Mouse (Mus musculus) C2C12 (cell line): ENCODE measurements around the gene Exoc3l.

ENCODE experiments used
- CEBPB ChIP-seq: IDR thresholded peaks from one replicate; pipeline ENCODE4 v1.6.1; 2011; ENCODE audit warnings: low read depth, mild to moderate bottlenecking, control low read depth, moderate library complexity
- CTCF ChIP-seq: IDR thresholded peaks from one replicate; pipeline ENCODE4 v1.5.1; 2011; ENCODE audit not compliant: control insufficient read depth, insufficient read depth, insufficient read length
- FOSL1 ChIP-seq: IDR thresholded peaks from one replicate; pipeline ENCODE4 v1.8.0; 2011; ENCODE audit warnings: mild to moderate bottlenecking, low read length; ENCODE audit not compliant: poor library complexity, insufficient read depth, severe bottlenecking
- MAX ChIP-seq: IDR thresholded peaks from one replicate; pipeline ENCODE4 v1.6.1; 2011; ENCODE audit warnings: mild to moderate bottlenecking, control low read depth
- MYOD1 ChIP-seq: IDR thresholded peaks from one replicate; pipeline ENCODE4 v1.6.1; 2011; ENCODE audit warnings: low read depth; ENCODE audit not compliant: control insufficient read depth, insufficient read length
- MYOG ChIP-seq: IDR thresholded peaks from one replicate; pipeline ENCODE4 v1.6.1; 2011; ENCODE audit not compliant: control insufficient read depth, insufficient read length; ENCODE audit errors: extremely low read depth
- USF1 ChIP-seq: IDR thresholded peaks from one replicate; pipeline ENCODE4 v1.6.1; 2011; ENCODE audit warnings: low read depth, mild to moderate bottlenecking, control low read depth, moderate library complexity

DNA sequence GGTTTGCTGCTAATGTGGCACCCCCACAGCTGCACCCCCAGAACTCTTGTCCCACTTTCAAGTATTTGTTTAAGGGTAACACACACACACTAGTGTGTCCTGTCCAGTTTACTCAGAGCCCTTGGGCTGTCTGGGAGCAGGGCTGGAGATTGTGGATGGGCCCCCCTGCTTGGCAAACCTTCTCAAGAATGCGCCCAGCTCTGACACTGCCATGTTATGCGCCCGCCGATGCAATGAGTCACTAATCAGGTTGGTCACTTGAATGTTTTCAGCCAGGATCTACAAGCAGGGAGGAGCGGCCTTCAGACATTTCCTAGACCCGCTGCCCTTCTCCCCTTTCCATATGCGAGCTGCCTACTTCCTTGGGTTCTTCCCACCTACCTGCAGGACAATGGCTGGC lies 3.4 kb downstream of the Exoc3l start:
- TF ChIP-seq CTCF (no peak), MYOG (no peak), MYOD1 (no peak), MAX (no peak), USF1 (no peak), CEBPB (no peak), FOSL1 (no peak)
